Mouse (Mus musculus): ENCODE measurements at regions not wholly inside any gene's neighbourhood (a gene's known extent, or its start where the extent isn't known, plus 50 kb on each side); places are given as distances from the start of the nearest gene placed in this dataset.

DNA sequence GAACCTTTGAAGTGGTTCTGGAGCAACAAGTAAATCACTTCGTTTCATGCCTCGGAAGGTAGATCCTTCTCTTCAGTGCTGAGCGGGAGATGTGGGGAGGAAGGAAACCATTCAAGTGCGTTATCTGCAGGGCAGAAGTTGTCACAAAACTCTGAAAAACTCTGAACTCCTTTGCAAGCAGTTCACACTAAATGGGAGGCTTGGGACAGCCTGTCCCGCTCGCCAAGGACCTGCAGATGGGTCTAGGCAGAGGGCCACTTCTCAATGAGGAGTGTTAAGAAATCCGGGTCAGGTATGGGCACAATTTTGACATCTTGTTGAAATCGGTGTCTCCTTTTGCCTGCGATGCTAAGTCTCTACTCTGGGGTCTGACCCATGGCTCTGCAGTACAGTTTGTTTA lies 58.6 kb upstream of the Gm10295 start:
- Histone ChIP-seq H3K4me3 (ENCODE audit: insufficient read depth, low read depth, low read length) (no peak overlapping the region), H3K4me1 (ENCODE audit: control insufficient read depth, insufficient read depth, low read length) (peaks cover 3% of the 10 kb centered on the region; the same call in 1 of the 2 replicates), H3K27ac (ENCODE audit: insufficient read depth, low read depth, low read length) (no peak overlapping the region)
- WGBS: 80% methylated on average over 9 of the region's 9 CpGs
- no peak for TF ChIP-seq CTCF (IDR thresholded peaks at IDR 0.05; ENCODE audit: insufficient read depth, low read depth, low read length)
- no peak for TF ChIP-seq POLR2A (IDR thresholded peaks at IDR 0.05; ENCODE audit: insufficient read depth, low read depth, low read length)

DNA sequence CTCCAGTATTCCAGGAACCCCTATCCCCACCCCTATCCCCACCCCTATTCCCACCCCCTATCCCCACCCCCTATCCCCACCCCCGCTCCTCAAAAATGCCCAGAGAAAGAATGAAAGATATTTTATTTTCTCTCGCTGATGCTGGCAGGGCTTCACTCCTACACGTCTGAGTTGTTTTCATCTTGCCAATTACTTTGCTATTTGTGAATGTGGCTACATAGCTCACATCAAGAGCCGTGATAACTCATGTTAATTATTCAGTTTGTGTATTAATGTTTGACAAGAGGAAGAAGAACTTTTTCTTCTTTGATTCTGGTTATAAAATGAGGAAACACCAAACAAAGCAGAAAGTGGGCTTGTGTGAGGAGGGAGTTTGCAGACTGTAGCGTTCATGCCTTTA lies 57.8 kb upstream of the Gm10295 start:
- Histone ChIP-seq H3K27ac (ENCODE audit: insufficient read depth, low read depth, low read length) (no peak overlapping the region), H3K4me3 (ENCODE audit: insufficient read depth, low read depth, low read length) (no peak overlapping the region), H3K4me1 (ENCODE audit: control insufficient read depth, insufficient read depth, low read length) (peaks cover 3% of the 10 kb centered on the region; the same call in 1 of the 2 replicates)
- 51% methylated on average over 5 of the region's 5 CpGs for WGBS
- TF ChIP-seq CTCF (IDR thresholded peaks at IDR 0.05; ENCODE audit: insufficient read depth, low read depth, low read length): no peak
- TF ChIP-seq POLR2A (IDR thresholded peaks at IDR 0.05; ENCODE audit: insufficient read depth, low read depth, low read length): no peak

DNA sequence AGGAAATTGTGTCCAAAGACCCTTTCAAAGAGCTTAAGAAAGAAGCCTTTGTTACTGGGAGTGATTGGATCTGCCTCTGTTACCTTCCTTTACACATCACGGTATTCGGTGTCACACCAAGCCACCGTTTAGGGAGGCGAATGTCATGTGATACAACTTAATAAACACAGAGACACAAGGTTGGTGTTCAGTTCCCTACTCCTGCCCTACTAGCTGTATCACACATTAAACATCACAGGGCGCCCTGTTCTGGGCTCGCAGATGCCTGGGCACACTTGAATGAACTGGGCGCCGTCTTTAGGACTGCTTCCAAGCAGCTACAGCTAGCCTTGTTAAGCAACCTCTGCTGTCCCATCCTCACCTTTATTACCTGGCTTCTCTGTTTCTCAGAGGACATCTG lies 55.0 kb upstream of the Gm10295 start:
- Histone ChIP-seq H3K27ac (ENCODE audit: insufficient read depth, low read depth, low read length) (no peak overlapping the region), H3K4me1 (ENCODE audit: control insufficient read depth, insufficient read depth, low read length) (no peaks in the 10 kb centered on the region; the same call in 1 of the 2 replicates)
- WGBS: 80% methylated on average over 8 of the region's 8 CpGs

More for the DNA sequence above, 55.0 kb upstream of the Gm10295 start:
- H3K4me3 ChIP-seq (ENCODE audit: insufficient read depth, low read depth, low read length): no peak overlapping the region
- TF ChIP-seq POLR2A (IDR thresholded peaks at IDR 0.05; ENCODE audit: insufficient read depth, low read depth, low read length): no peak
- no peak for TF ChIP-seq CTCF (IDR thresholded peaks at IDR 0.05; ENCODE audit: insufficient read depth, low read depth, low read length)

Measured in olfactory bulb, adult 2 months (tissue).